Mouse (Mus musculus): ENCODE results near the gene Rpap2.
A peak's percentile ranks its signal among the peaks of the same experiment; 100 is the strongest.

The Rpap2 gene

DNA sequence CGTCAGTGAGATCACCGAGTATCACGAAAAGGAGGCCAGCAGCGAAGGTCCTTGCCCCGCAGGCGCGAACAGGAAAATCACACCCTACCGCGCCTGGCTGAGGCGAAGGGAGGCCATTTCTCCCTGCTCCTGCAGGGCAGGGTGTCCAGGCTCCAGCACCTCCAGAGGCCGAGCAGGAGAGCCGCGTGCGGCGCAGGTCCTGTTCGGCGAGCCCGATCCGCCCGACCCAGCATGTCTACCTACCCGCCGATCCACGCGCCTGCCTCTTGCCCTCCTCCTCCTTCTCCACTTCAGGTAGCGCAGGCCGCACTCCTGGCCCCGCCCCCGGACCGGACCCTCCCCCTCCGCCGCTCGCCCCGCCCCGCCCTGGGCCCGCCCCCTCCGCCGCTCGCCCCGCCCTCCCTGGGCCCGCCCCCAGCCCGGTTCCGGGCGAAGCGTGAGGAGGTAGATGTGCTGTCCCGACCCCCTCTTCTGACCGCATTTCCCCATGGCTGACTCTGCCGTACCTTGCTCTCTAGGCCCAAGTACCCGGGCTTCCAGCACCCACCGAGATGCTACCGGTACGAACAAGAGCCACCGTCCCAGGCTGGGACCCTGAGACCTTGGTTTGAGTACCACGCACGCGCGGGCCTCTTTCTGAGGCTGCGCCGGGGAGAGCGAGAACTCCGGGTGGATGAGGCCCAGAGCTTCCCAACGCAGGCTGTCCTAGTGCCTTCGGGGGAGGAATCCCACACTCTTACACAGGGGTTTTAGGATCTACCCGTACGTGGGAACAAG, at the start of gene Rpap2, which contains the start of gene Glmn:
TSS of gene Rpap2 (plus strand) at position 73 of the 777 bp plus-strand sequence.
TSS of gene Glmn (minus strand) at position 588 of the 777 bp plus-strand sequence.
- DNase-seq (ENCODE audit: low spot score in 2 of 2) = peak; percentile 84

DNA sequence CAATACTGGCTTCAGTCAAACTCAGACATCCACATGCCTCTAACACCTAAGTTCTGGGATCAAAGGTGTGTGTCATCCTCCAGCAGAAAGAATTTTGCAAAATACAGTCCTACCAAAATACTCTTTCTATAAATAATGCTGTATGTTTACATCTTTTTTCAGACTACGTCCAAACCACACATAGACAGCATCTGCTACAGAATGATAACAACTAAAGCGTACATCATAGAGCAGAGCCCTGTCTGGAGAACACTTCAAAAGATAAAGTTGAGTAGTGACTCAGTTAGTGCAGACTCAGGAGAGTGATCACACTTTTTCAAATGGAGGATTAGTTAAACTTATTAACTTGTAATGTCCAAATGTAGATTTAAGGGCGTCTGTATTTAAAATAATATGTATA, 49.2 kb upstream of the Rpap2 start:
- DNase-seq (ENCODE audit: low spot score in 2 of 2) = no peak

DNA sequence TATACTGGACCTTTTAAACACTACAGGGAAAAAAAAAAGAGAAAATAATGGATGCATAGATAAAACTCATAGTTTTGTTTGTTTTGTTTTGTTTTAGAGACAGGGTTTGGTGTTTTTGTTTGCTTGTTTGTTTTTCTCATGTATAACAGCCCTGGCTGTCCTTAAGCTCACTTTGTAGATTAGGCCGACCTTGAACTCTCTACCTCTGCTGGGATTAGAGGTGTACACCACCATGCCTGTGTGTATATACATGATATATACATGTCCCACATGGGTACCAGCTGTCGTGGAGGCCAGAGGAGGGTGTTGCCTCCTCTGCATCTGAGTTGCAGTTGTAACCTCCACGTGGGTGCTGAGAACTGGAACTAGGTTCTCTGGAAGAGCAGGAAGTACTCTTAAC, 48.7 kb upstream of the Rpap2 start:
- no peak for DNase-seq (ENCODE audit: low spot score in 2 of 2)

DNA sequence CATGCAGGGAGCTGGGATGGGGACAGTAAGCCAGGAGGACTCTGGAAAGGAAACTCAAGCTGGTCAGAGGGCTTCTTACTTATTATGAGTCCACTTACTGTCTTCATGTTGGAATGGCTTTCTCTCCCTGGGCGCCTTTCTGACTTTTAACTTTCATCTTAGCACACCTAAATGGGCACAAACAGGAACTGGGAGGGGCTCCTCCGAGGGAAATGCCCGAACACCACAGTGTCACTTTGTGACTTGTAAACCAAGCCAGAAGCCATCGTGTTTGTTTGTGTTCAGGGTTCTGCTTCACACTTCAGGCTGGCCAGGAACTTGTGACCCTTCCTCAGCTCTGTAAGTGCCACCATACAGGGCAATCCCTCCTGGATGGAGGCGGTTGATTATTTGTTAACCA, 42.8 kb upstream of the Rpap2 start:
- DNase-seq (ENCODE audit: low spot score in 2 of 2) = no peak

DNA sequence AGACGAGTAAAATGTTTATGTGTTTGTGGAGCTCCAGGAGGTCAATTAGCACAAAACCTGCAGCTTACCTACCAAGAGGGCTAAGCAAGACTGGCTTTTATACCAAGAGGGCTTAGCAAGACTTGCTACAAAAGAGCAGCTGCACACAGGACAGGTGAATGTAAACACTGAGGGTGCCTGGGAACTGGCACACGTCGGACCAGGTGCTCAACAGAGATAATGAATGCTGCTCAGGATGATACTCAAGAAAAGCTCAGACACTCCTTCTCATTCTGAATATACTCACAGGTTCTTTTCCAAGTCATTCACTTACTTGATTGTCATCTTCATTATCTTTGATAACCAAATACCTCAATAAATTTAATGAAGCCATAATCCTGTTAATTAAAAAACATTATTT, 40.2 kb upstream of the Rpap2 start:
- DNase-seq (ENCODE audit: low spot score in 2 of 2) = no peak

DNA sequence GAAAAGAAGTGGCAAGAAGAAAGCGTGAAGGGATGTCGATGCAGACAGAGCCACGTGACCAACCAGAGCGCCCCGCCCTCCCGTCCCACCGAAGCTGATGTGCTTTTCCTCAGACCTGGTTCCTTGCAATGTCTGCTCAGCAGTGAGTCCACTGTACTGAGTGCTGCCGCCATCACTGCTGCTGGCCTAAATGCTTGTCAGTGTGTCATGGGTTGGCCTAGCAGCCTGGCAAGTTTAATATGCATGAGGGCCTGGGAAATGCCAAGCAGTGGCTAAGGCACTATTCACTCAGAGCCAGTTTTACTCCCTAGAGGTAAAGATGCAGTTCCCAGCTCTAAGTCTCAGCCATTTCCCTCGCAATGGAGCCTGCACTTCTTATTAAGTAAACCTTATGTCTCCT, 28.0 kb upstream of the Rpap2 start:
- peak in 1 of 2 experiments; percentile 18 for DNase-seq (ENCODE audit: low spot score in 2 of 2)

DNA sequence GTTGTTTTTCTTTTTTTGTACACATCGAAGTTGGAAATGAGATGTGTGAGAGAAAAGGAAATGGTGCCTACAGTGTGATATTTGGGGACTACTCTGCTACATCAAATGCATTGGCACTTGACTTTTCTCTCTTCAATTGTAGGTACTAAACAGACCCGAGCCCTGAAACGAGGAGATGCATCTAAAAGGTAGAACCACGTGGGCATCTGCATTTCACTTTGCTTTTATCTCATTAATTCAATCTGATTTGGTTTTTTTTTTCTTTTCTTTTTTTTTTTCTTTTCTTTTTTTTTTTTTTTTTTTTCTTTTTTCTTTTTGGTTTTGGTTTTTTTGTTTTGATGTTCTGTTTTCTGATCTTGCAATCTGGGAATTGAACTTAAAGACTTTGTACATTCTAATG, 1.2 kb downstream of the Rpap2 start:
- no peak for DNase-seq (ENCODE audit: low spot score in 2 of 2)

DNA sequence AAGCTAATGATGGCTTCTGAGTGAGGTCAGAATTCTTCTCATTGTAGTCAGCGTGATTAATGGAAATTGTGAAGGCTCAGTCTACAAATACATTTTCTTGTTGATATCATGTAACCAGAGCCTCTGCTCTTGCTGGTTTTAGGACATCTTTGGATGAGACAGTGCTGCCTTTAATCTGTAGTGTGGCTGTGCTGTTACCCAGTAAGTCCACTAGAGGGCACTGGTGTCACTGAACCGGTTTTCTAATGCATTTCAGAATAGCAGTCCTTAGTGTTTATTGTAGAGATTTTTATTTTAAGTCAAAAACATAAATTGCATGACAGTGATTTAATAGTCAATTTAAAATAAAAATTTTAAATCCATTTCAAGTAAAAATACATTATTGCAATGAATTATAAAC, 14.1 kb downstream of the Rpap2 start:
- peak; percentile 81 to 86 for DNase-seq (ENCODE audit: low spot score in 2 of 2)

DNA sequence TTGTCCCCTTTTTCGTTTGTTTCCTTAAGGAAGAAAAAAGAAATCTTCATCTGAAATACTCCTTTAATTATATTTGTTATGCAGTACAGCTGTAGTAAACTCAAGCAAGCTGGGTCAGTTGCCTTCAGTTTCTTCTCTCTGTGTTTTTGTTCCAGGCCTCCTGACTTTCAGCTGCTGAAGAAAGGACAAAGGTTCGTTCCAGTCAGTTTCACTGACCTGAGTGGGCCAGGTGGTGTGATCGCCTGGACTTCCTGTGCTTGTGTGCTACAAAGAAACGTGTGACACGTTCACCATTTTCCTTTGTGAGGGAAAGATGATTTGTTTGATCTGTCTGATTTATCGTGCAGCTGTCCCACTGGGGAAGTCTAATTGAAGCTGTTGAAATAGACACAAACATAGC, 20.8 kb downstream of the Rpap2 start:
- DNase-seq (ENCODE audit: low spot score in 2 of 2) = no peak

DNA sequence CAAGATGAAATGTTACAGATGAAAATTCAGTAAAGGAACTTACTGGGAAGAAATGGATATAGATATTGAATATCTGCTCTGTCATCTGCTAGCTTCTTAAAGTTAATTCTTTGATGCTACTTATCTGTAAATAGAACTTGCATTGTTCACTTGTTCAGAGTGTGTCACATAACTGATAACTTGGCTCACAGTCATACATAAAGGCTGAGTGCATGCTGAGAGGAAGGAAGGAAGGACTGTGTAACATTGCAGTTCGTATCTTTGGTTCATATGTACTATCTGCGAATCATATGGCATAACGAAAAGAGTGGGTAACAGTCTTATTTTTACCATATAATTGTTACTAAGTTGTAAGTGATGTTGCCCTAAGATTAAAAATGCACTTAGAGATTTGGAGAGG, 24.2 kb downstream of the Rpap2 start:
- no peak for DNase-seq (ENCODE audit: low spot score in 2 of 2)

DNA sequence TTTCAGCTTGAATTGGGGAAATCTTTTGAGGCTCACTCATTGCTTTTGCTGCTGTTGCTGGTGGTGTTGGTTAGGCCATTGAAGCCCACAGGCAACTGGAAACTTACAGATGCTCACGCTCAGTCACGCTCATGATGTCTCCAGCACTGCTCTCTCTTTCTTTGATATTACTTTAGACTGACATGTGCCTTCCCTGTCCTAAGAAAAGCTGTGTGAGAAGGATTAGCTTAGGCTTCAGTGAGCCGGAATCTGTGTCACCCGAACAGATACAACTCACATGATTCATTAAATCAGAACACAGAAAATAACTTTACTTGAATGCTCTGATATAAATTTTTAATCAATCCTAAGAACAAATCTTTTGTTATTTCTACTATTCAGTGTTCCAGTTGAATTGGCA, 36.5 kb downstream of the Rpap2 start:
- DNase-seq (ENCODE audit: low spot score in 2 of 2) = no peak

DNA sequence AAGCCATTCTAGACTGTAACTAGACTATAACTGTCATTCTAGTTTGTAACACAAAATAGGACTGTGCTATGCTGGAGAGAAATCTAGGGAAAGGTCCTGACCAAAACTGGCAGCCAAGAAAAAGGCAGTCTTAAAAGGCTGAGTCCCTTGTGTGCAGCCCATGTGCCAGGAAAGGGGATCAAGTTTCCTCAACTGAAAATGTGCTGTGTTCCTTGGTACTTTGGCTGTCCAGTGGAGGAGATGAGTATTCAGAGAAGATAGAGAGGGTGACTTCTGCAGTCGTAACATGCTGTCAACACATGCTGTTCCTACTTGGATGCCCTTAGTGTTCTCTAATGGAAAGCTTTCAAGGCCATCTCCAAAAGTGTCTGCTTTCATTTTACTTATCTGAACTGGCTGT, 39.9 kb downstream of the Rpap2 start:
- DNase-seq (ENCODE audit: low spot score in 2 of 2) = no peak

DNA sequence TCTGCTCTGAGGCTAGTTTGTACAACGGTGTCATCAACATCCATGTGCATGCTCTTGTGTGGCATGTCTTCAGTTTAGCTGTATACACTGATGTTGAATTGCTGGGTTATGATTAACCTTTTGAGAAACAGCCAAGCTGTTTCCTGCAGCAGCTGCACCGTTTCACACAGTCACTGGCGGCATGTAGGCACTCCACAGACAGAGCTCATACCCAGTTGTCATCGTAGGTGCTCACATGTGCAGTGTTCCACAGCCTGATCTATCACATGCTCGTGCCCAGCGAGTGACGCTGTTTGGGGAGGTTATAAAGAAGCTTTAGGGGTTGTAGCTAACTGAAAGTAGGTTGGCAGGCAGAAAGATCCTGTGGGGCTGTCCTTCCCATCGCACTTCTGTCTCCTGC, 41.2 kb downstream of the Rpap2 start:
- DNase-seq (ENCODE audit: low spot score in 2 of 2) = peak; percentile 8

DNA sequence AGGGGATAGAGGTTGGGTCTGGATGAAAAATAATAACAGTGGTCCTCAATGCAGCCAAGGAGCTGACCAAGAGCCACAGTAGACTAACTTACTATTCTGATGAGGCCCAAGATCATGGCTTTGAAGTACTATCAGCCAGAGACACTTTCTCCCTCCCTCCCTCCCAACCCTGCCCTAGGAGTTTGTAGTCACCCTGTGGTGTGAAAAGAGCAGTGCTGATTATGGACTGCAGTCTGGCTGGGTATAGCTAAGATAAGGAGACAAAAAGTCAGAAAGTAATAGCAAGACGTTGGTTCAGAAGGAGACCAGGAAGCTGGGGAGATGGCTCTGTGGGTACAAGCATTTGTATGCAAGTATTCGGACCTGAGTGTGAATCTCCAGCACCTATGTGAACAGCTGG, 47.4 kb downstream of the Rpap2 start:
- no peak for DNase-seq (ENCODE audit: low spot score in 2 of 2)

DNA sequence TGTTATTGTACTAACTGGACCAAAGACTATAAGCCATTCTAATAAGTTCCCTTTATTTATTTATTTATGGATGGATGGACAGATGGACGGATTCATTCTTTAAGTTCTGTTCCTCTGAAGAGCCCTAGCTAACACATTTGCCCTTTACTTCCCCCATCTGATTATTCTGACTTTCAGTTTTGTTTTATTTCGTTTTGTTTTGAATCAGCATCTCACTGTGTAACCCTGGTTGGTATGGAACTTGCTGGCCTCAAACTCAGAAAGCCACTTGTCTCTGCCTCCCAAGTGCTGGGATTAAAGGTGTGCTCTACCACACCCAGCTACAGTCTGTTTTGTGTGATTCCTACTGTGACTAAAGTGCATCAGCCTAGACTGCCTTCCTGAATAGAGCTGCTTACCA, 48.8 kb downstream of the Rpap2 start:
- DNase-seq (ENCODE audit: low spot score in 2 of 2) = no peak

DNA sequence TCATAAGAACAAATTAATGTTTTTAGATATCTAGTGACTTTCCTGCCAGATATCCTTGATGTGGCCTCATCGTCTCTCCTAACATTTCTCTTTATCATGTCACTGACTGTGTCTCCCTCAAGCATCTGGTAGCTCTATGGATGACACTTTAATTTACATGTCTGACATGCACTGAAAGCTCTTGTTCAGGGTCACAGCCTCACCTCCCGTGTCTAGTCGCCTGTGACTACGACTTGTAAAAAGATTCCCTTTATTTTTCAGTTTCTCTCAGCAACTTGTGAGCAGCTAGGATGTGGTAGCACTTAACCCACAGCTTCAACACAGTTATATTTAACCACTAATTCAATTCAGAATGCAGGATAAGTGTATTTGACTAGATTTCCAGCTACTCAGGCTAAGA, 50.4 kb downstream of the Rpap2 start:
- DNase-seq (ENCODE audit: low spot score in 2 of 2) = no peak

DNA sequence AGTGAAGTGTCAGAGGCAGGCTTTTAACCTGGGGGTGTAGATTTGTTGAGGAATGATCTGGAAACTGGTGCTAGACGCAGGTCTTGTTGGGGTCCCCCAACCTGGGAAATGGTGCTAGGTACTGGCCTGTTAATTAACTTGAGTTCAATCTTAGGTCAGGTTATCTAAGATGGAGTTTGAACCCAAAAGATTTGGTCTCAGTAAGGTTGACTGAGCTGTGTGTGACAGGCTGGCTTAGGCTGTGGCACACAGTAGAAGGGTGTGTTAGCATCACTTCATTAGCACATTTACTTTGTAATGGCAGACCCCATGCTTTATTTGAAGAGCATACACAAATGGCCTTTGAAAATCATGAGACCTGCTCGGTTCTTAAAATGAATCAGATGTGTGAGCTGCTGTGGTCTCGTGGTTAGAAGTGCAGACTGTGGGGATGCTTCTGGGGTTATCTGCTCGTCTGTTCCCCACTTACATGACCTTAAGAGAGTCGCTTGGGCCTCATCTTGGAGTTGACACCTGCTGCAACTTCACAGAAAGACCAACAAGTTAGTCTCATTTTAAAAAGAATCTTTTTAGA, 51.5 kb downstream of the Rpap2 start:
- no peak for DNase-seq (ENCODE audit: low spot score in 2 of 2)

DNA sequence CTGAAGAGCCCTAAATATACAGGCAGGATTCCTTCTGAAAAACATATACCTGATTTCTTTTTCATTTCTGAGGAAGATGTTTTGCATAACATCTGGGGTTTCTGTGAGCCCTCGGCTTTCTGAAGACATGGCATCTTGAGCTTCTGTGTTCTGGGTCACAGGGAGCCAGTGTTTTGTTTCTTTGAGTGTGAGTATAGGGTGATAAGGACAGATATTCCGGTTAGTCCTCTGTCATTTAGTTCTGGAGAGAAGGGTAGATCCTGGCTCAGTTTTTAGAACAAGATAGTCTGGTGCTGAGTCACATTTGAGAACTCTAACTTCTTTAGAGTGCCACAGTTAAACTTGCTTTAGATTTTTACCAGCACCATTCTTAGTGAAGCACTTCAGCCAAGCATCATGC, 52.5 kb downstream of the Rpap2 start:
- DNase-seq (ENCODE audit: low spot score in 2 of 2) = no peak

DNA sequence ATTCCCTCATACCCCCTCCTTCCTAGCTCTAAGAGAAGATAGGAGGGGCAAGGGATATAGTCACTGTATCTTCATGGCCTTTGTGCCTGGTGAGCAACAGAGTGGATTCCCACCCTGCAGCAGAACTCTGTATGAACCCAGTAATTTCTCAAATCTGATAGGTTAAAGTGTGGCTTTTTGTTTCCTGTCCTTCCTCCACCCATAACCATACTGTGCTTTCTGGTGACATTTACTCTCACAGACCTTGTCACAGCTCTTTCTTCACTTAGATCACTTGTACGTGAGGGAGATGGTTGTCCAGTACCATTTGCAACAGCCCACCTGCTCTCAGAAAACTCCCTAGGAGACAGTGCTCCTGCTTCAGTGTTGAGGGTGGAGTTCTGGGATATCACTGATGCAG, 53.3 kb downstream of the Rpap2 start:
- DNase-seq (ENCODE audit: low spot score in 2 of 2) = no peak

DNA sequence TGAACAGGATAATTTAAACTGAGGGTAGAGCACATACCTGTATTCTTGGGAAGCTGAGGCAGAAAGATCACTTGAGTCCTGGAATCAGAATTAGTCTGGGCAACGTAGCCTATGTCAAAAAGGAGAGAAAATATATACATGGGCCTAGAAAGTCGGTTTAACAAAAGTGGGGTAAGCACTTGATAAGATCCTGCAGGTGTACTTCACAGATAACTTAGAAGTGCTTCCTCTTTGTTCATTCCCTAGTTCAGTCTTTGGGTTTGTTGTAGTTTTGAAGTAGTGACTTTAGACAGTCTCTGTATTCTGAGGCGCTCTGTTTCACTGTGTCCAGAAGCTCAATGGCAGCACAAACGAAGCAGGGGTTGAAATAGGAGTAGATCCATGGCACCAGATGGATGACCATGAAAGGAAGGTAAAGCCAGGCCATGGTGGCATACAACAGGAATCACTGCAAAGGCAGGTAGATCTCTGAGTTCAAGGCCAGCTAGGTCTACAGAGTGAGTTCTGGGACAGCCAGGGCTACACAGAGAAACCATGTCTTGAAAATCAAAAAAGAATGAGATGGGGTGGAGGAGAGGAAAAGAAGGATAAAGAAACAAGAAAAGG, 55.0 kb downstream of the Rpap2 start:
- no peak for DNase-seq (ENCODE audit: low spot score in 2 of 2)

DNA sequence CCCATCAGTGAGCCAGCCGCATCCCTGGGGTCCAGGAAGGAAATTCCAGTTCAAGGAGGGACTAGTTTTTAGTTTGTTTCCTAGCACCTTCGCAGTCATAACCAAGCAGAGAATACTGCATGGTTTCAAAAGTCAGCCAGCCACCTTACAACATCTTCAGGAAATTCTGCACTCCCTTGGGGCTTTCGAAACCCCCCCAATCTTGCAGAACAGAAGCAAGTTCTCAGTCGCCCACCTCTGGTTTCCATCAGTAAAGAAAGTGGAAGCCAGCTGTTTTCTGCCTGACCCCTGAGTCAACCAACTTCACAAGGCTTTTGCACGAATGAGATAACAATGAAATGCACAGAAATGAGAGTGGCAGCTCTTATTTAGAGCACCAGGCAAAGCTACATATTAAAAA, 81.2 kb downstream of the Rpap2 start:
- no peak for DNase-seq (ENCODE audit: low spot score in 2 of 2)

DNA sequence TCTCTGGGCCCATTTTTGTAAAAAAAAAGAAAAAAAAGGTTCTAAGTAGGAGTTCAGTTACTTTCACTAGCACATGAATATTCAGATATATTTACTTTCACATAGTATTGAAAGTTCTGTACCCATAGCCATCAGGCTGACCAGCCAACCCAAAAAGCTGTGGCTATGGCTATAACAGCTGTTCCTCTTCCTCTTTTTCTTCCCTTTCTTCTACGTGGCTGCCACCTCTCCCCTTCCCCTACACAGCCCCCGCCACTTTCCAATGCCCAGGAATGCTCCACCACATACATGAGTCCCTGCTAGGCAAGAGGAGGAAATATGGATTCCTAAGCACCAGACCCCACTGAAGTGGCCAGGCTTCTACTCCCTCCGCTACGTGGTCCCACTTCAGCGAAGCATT, 84.1 kb downstream of the Rpap2 start:
- no peak for DNase-seq (ENCODE audit: low spot score in 2 of 2)

DNA sequence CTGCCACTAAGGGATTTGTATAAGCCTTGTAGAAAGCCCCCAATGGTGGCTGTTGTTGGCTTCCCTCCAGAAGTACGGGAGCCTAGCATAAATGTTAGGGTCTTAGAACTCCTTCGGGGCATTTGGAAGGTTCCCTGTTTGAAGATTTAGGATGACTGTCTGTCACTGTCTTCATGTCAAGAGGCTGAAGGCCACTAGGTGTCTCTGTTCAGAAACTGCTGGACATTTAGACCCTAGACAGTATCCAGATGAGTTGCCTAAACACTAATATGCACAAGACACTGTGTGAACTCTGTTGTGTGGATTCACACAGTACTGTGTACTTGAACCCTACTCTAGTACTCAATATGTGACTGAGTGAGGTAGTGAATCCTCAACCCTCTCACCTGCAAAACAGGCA, 87.2 kb downstream of the Rpap2 start:
- DNase-seq (ENCODE audit: low spot score in 2 of 2) = no peak

All from right cerebral cortex, adult 2 months (tissue).